Comparison of ENCODE assay signal across 10 mouse cellular contexts in the genomic region with DNA sequence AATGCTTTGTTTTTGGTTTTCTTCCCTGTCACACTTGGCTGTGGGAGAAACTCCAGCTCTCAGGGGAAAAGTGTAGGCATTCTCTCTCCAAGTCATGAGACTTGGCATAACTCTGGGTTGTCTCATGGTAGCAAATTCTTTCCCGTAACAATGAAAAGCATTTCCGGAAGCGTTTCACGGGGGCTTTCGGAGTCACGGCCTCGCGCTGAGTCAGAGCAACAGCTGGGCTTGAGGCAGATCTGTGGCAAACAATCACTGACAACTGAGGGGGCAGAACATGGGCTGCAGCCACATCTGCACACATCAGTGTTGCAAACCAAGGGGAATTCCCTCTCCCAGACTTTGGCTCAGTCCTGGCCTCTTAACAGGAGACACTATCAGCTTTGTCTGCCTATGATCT. TPM values are rescaled to one million over a fixed set of nuclear protein-coding genes. Genes with fewer than 3 reads are reported as not detected.
DNase-seq lines count a peak whose midpoint lies in the region; ATAC-seq and TF ChIP-seq lines count a peak whose summit lies in the region.
"Had no signal": no experiment of that assay in that cellular context is flagged by ENCODE, and none has a peak within 500 bp of the region (broad histone marks: within the 10 kb centered on the region; RNA-seq: fewer than 3 reads in every experiment).

No protein-coding gene starts in this region.

- H3K27me3 ChIP-seq in limb, embryonic 14.5 days (ENCODE audit: control insufficient read depth, insufficient read depth, low read length) = no peaks in the 10 kb centered on the region

- DNase-seq in lung, adult 18-20 months = peak; percentile 36 to 46
- no peak for DNase-seq in lung, adult 2 months
- DNase-seq in gonadal fat pad, adult 2 months (ENCODE audit: low read depth) = peak; percentile 23
- DNase-seq in limb, embryonic 14.5 days (ENCODE audit: low spot score) = peak; percentile 40
- peak; percentile 63 for DNase-seq in thymus, postnatal 4 days
- no peak for DNase-seq in frontal cortex, adult 2 months (ENCODE audit: extremely low spot score in 1 of 2, low spot score in 1 of 2)
- no peak for DNase-seq in spleen, postnatal 4 days (ENCODE audit: low spot score in 2 of 2)
- DNase-seq in testis, postnatal 10 days (ENCODE audit: low spot score) = no peak
- DNase-seq: right cerebral cortex, postnatal 14 days had no signal

- H3K27ac ChIP-seq in limb, embryonic 14.5 days (replicated peaks; ENCODE audit: low read depth, low read length) = no peak overlapping the region
- H3K27ac ChIP-seq: liver, embryonic 14.5 days had no signal

- no peak for TF ChIP-seq POLR2A in lung, adult 2 months (IDR thresholded peaks at IDR 0.05; ENCODE audit: borderline replicate concordance, extremely low read depth, low read depth, low read length)
- TF ChIP-seq POLR2A in limb, embryonic 14.5 days (IDR thresholded peaks at IDR 0.05; ENCODE audit: borderline replicate concordance, extremely low read depth, insufficient read depth, insufficient read length) = no peak

- H3K4me3 ChIP-seq in lung, adult 2 months (replicated peaks; ENCODE audit: extremely low read depth, low read depth, low read length) = no peak overlapping the region
- no peak overlapping the region for H3K4me3 ChIP-seq in limb, embryonic 14.5 days (replicated peaks; ENCODE audit: low read length)

- 81% methylated on average over 8 of the region's 8 CpGs for WGBS in lung, adult 2 months
- 89% methylated on average over 8 of the region's 8 CpGs for WGBS in limb, embryonic 14.5 days

- no peaks in the 10 kb centered on the region for H3K4me1 ChIP-seq in lung, adult 2 months (ENCODE audit: control insufficient read depth, insufficient read depth, low read length)
- no peaks in the 10 kb centered on the region for H3K4me1 ChIP-seq in limb, embryonic 14.5 days (ENCODE audit: control insufficient read depth, insufficient read depth, low read length)

- ATAC-seq in limb, embryonic 14.5 days (ENCODE audit: low FRiP score, low read depth) = peak; percentile 48; the same call in 1 of the 2 replicates

- no peaks in the 10 kb centered on the region for H3K9me3 ChIP-seq in limb, embryonic 14.5 days (ENCODE audit: control insufficient read depth, low read length)

- no peak overlapping the region for H3K9ac ChIP-seq in limb, embryonic 14.5 days (ENCODE audit: low read depth, low read length, severe bottlenecking)
- H3K9ac ChIP-seq: liver, embryonic 14.5 days had no signal

- H3K36me3 ChIP-seq in limb, embryonic 14.5 days (ENCODE audit: control insufficient read depth, insufficient read depth, low read length) = peaks cover 86% of the 10 kb centered on the region

- H3K4me2 ChIP-seq in limb, embryonic 14.5 days (replicated peaks; ENCODE audit: low read depth, low read length, severe bottlenecking) = no peak overlapping the region

- TF ChIP-seq CTCF in lung, adult 2 months (IDR thresholded peaks at IDR 0.05; ENCODE audit: insufficient read depth, low read length) = no peak

RNA-seq across cellular contexts. Expression of a gene that starts 58.1 kb away (rescaled TPM):
- polyA plus RNA-seq in lung, adult 2 months (2012; rRNA removed) = 8.1 and 13.7 TPM in 2 replicates
- polyA plus RNA-seq in gonadal fat pad, adult 2 months (2012; rRNA removed) = 10.1 and 12.1 TPM in 2 replicates
- polyA plus RNA-seq in limb, embryonic 14.5 days (2012; rRNA removed) = 31.8 and 42.6 TPM in 2 replicates
- polyA plus RNA-seq in limb, embryonic 14.5 days (2014; fragmentation: Nextera tagmentation; extraction: Ambion mirVana) = 43.7 and 45.7 TPM in 2 replicates
- polyA plus RNA-seq in frontal cortex, adult 2 months (2012; rRNA removed) = 59.8 and 60.1 TPM in 2 replicates

Comparison
In these comparisons a context has a peak if more than half of its experiments do, and no peak if none do; other contexts are left out.
1. DNase-seq: peak in lung, adult 18-20 months (2 of 2), gonadal fat pad, adult 2 months (single experiment), limb, embryonic 14.5 days (single experiment) and thymus, postnatal 4 days (single experiment); none in lung, adult 2 months (single experiment), frontal cortex, adult 2 months (0 of 2), spleen, postnatal 4 days (0 of 2) and testis, postnatal 10 days (single experiment).